Mouse (Mus musculus): ENCODE measurements around the gene Ank. TPM values are rescaled to one million over a fixed set of nuclear protein-coding genes. Genes with fewer than 3 reads are reported as not detected.

The Ank gene
- polyA plus RNA-seq (2014; fragmentation: Illumina TruSeq; extraction: RNeasy Lipid Tissue Mini Kit (QIAGEN cat#74804); ENCODE audit: low replicate concordance): 87.4 TPM

DNA sequence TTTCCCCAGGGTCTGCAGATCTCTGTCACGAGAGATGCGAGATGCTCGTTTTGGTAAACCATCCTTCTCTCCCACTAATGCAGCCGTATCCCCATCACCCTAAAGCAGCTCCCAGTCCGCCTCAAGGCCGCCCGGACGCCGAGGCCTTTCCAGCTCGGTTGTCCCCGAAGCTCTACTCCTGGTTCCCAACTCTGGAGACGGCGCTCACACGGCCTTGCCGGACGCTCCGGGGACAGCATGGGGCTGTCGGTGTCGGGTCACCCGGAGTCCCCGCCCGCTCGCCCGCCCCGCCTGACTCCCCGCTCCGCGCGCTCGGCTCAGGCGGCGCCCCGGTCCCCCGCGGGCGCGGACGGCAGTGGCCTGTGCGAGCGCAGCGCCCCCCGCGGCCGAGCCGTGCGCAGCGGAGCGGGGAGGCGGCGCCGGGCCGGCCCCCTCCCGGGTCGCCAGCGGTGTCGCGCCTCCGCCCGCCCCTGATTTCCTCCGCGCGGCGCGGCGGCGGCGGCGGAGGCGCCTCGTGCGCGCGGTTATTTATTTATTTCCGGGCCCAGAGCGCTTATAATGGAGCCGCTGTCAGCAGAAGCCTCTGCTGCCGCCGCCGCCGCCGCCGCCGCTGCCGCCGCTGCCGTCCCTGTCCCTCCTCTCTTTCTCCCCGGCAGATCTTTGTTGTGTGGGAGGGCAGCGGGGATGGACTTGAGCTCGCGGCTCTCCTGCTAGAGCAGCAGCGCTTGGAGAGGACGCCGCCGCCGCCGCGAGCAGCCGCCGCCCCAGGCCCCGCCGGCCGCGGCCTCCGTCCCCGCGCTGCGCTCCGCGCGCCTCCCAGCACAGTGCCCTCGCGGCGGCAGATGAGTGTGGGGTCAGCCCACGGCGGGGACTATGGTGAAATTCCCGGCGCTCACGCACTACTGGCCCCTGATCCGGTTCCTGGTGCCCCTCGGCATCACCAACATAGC, at the start of gene Ank:
Ank (plus strand) TSS at position 547 of the 950 bp plus-strand sequence.

DNA sequence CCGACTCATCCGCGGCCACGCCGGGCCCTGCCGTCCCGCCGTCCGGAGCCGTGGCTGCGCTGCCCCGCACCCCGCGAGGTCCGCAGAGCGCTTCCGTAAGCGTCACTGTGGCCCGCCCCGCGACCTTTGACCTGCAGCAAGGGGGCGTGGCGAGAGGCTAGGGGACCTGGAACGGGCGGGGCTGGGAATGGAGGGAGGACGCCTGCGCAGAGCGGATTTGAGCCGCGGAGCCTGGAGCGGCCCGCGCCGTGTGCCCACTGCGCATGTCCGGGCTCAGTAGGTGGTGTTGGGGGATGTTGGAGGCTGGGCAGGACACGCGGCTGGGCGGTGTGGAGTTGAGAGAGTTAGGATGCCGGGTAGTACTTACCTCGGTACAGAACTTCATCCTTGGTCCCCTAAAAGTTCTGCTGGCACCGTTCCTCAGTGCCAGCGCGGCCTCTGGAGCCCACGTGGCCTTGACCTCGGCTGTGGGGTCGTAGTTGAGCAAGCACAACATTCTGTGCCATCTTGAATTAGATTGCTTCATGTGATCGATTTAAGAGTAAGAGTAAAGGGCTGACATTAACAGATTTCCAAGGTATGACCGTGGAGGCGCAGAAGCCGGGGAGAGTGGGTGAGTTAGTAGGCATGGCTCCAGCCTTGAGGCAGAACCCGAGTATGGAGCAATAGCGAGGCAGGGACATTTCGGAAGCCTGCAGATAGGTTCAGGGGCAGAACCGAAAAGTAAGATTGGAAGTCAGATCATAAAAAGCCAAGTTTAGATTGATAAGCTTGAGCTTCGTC, 164.3 kb downstream of the Ank start, which contains the start of gene Otulin:
Otulin (minus strand) TSS at position 93 of the 783 bp plus-strand sequence.

Other genes with a start within 250 kb of the Ank start
- 11.1 TPM for gene Otulin, start 164.0 kb downstream of the Ank start, polyA plus RNA-seq (2014; fragmentation: Illumina TruSeq; extraction: RNeasy Lipid Tissue Mini Kit (QIAGEN cat#74804); ENCODE audit: low replicate concordance)
- 17.6 TPM for gene Otulinl, start 214.9 kb downstream of the Ank start, polyA plus RNA-seq (2014; fragmentation: Illumina TruSeq; extraction: RNeasy Lipid Tissue Mini Kit (QIAGEN cat#74804); ENCODE audit: low replicate concordance)

Measured in small intestine, adult 10 weeks (tissue).